Mouse (Mus musculus) bone marrow, adult 2 months (tissue): ENCODE measurements around the gene Ankrd42.

Experiments
- CTCF ChIP-seq: fragments of 200-500 bp; IDR thresholded peaks from 2 replicates; pipeline ENCODE4 v1.5.1; 2011; ENCODE audit warnings: low read length, control low read depth; ENCODE audit not compliant: control insufficient read depth, insufficient read depth
- POLR2A ChIP-seq: fragments of 200-500 bp; IDR thresholded peaks from 2 replicates; pipeline ENCODE4 v1.6.1; 2011; ENCODE audit warnings: low read depth, mild to moderate bottlenecking, control low read depth, low read length, borderline replicate concordance; ENCODE audit not compliant: control insufficient read depth

GRCm38 (mm10) chr7:92638050-92638449, 1.1 kb upstream of the Ankrd42 start:
- TF ChIP-seq CTCF (no peak), POLR2A (no peak)
